Mouse (Mus musculus) lung, postnatal 25 days (tissue): Measurements from ENCODE around the gene Tubgcp3.

Experiments
- DNase-seq: peaks from one replicate; pipeline ENCODE4 v3.0.0; 2022; ENCODE audit warnings: low spot score

Gene Tubgcp3

GRCm38 (mm10) chr8:12672056-12672881 is at the start of gene Tubgcp3:
Gene Tubgcp3 (minus strand): TSS chr8:12672248.
- DNase-seq, result peak; percentile 90

- no peak for DNase-seq
Measured at GRCm38 (mm10) chr8:12719091-12719490, 47.0 kb upstream of the Tubgcp3 start.

- DNase-seq, result no peak
Measured at GRCm38 (mm10) chr8:12715861-12716585, 44.0 kb upstream of the Tubgcp3 start.

GRCm38 (mm10) chr8:12711623-12712022 is 39.6 kb upstream of the Tubgcp3 start:
- peak; percentile 51 for DNase-seq

- no peak for DNase-seq
Measured at GRCm38 (mm10) chr8:12703597-12703996, 31.5 kb upstream of the Tubgcp3 start.

- DNase-seq, result no peak
Measured at GRCm38 (mm10) chr8:12702290-12702689, 30.2 kb upstream of the Tubgcp3 start.

GRCm38 (mm10) chr8:12698660-12699277 is 26.7 kb upstream of the Tubgcp3 start:
- DNase-seq, result no peak

- DNase-seq, result no peak
Measured at GRCm38 (mm10) chr8:12688851-12689250, 16.8 kb upstream of the Tubgcp3 start.

- peak; percentile 84 for DNase-seq
Measured at GRCm38 (mm10) chr8:12677529-12677928, 5.5 kb upstream of the Tubgcp3 start.

GRCm38 (mm10) chr8:12671473-12672055 is 484 bp downstream of the Tubgcp3 start:
- no peak for DNase-seq

- no peak for DNase-seq
Measured at GRCm38 (mm10) chr8:12670965-12671364, 1.1 kb downstream of the Tubgcp3 start.

GRCm38 (mm10) chr8:12668832-12669231 is 3.2 kb downstream of the Tubgcp3 start:
- peak; percentile 44 for DNase-seq

GRCm38 (mm10) chr8:12666530-12666929 is 5.5 kb downstream of the Tubgcp3 start:
- DNase-seq, result peak; percentile 58

- peak; percentile 80 for DNase-seq
Measured at GRCm38 (mm10) chr8:12663105-12663456, 9.0 kb downstream of the Tubgcp3 start.

- DNase-seq, result no peak
Measured at GRCm38 (mm10) chr8:12662375-12663104, 9.5 kb downstream of the Tubgcp3 start.

- DNase-seq, result no peak
Measured at GRCm38 (mm10) chr8:12657411-12657810, 14.6 kb downstream of the Tubgcp3 start.

GRCm38 (mm10) chr8:12651246-12651645 is 20.8 kb downstream of the Tubgcp3 start:
- no peak for DNase-seq

GRCm38 (mm10) chr8:12650495-12650894 is 21.6 kb downstream of the Tubgcp3 start:
- no peak for DNase-seq

- peak; percentile 22 for DNase-seq
Measured at GRCm38 (mm10) chr8:12648951-12649350, 23.1 kb downstream of the Tubgcp3 start.

GRCm38 (mm10) chr8:12646536-12646935 is 25.5 kb downstream of the Tubgcp3 start:
- no peak for DNase-seq

GRCm38 (mm10) chr8:12644894-12645293 is 27.2 kb downstream of the Tubgcp3 start:
- no peak for DNase-seq

GRCm38 (mm10) chr8:12644341-12644740 is 27.7 kb downstream of the Tubgcp3 start:
- no peak for DNase-seq
